Mouse (Mus musculus) layer of hippocampus, adult 9-11 months (tissue): Measurements from ENCODE around the gene Sdhc.
A peak's percentile ranks its signal among the peaks of the same experiment; 100 is the strongest.

Source experiments
- DNase-seq: peaks from one replicate; pipeline ENCODE4 v3.0.0; 2022

Gene Sdhc

DNA sequence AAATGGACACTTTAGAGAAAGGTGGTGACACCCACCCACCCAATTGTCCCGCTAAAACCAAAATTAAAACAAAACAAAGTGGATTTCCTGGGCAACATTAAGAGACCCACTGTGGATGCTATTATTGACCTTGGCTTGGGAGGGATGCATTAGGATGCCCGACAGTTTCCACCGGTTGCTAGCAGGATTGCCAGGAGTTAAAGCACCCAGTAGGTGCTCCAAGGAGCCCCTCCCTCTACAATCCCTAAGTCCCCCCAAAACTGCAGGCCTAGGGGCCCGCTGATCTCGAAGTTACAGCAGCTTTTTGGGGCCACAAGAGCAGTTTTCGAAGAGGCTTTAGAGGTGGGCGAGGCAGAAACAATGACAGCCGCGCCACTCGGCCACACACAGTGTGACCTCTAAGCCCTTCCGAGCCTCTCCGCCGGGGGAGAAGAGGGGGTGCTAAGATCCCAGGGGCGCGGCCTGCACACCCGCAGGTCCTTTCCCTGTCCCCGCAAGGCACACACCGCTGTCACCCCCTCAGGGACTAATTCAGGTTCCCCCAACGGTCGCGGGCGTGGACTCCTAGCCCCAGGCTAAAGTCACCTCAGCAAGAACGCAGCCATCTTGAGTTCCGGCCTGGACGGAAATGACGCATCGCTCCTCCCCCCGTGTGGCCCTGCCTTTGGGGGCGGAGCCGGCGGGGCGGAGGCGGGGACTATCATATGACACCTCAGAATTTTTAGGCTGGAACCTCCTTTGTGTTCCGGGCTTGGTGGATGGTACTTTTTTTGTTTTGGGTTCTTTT, at the start of gene Sdhc, which contains the start of gene Mpz:
Gene Sdhc (minus strand): TSS at position 630 of the 787 bp plus-strand sequence.
Gene Mpz (plus strand): TSS at position 738 of the 787 bp plus-strand sequence.
- peak; percentile 94 for DNase-seq

DNA sequence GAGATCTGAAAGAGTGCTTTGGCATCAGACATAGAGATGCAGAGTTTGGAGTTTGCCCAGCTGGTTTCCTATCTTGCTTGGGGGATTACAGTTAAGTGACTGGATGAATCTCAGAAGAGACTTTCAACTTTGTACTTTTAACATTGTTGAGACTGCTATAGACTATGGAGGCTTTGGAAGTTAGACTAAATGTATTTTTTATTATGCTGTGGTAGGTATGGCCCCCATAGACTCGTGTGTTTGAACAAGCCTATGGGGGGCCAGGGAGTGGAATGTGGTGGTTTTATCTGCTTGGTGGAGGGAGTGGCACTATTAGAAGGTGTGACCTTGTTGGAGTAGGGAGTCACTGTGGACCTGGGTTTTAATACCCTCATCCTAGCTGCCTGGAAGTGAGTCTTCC, 49.1 kb upstream of the Sdhc start:
- no peak for DNase-seq

- peak; percentile 51 for DNase-seq
Measured at GRCm38 (mm10) chr1:171195887-171196397, 45.5 kb upstream of the Sdhc start, which contains the start of gene Pcp4l1. Pcp4l1 (minus strand) TSS chr1:171196268.

DNA sequence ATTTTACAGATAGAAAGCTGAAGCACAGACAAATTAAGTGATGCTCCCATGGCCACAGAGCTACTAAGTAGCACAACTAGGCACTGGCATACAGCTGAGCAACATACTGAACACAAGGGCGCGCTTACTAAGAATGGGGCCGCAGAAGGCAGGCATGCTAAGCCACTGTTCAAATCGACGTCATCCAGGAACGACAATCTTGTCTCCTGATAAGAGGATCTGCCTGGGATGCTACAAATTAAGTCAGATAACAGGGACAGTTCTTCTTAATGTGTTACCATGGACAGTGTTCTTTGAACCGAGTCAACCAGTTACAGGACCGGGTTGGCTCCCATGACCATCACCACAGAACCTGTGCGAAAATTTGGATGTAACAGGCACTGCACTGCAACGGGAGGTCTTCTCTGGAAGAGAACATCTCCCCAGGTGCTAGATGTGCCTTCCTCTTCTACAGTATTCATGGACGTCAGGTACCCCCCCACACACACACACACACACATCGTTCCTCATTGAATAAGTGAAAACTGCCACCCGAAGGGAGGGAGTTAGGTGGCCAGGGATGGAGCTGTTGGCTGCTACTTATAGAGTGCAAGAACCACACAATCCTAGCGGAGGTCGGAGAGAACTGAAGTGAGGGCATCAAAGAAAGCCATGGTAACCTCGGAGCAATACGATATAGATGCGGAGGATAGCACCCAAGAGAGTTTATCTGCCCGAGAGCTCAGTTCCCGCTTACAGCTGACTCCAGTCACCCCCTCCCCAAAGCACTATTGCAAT, 44.8 kb upstream of the Sdhc start:
- DNase-seq, result no peak

GRCm38 (mm10) chr1:171193911-171194830, 43.8 kb upstream of the Sdhc start:
- DNase-seq, result no peak

DNA sequence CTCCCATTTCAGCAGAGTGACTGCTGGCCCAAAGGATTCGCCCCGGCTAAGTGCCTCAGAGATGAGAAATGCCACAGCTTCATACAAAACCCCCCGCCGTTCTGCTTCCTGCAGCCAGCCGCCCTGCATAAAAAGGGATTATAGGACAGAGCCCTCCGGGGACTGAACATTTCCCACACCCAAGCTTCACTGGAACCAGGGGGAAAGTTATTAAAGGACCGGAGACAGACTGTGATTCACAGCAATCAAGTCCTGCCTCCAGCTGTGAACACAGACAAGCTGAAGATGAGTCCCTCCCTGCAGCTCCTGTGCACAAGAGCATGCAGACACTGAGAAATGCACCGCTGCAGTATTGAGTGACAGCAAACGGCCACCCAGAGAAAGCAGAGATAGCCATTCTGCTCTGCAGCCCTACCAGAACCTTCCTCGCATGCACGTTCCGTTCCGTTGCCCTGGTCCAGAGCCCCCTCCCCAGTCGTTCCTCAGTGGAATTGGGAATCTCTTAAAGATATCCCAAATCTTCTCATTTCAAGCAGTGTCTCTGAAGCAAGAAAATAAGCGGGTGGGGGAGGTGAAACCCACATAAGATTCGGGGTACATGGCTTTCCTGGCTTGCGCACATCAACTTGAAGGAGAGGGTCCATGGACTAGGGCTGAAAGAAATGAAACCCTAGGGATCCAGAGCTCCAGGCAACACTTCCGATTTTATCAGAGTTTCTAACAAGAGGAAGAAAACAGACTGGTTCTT, 42.9 kb upstream of the Sdhc start:
- DNase-seq, result no peak

DNA sequence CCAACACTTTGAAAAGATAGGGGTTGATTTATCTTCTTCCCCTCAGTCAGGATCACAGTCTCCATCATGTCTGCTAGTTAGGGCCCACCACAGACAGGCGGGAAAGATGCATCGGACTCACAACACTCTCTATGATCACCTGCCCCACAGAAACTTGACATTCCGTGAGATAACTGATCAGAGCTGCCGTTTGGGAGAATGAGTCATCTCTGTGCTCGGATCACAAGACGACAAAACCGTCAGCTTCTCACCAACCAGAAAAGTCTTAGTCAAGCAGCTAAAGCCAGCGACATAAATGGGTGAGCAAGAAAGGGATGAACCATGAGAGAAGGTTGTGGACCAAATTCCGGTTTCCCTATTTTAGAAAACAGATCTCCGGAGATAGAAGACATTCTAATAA, 41.9 kb upstream of the Sdhc start:
- no peak for DNase-seq

GRCm38 (mm10) chr1:171190832-171191231, 40.4 kb upstream of the Sdhc start:
- no peak for DNase-seq

- no peak for DNase-seq
Measured at GRCm38 (mm10) chr1:171189476-171190114, 39.2 kb upstream of the Sdhc start.

- DNase-seq, result no peak
Measured at GRCm38 (mm10) chr1:171189046-171189445, 38.6 kb upstream of the Sdhc start.

- DNase-seq, result no peak
Measured at GRCm38 (mm10) chr1:171187851-171188700, 37.7 kb upstream of the Sdhc start.

DNA sequence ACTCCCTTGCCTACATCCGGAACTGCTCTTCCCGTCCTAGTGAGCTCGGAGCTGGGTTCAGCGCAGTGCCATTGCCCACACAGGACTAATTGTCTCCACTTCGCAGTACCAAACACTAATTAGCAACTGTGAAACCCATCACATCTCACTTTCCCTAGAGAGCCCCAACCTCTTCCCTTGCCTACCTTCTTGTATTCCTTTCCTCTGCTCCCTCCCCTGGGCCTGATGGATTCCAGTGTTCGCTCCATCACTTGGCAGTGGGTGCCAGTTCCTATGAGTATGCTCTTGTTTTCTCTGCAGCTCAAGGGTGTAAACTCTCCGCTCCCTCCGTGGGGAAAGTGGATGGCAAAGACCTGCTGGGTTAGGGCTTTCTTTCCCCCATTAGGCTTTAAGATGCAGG, 35.3 kb upstream of the Sdhc start:
- DNase-seq, result no peak

DNA sequence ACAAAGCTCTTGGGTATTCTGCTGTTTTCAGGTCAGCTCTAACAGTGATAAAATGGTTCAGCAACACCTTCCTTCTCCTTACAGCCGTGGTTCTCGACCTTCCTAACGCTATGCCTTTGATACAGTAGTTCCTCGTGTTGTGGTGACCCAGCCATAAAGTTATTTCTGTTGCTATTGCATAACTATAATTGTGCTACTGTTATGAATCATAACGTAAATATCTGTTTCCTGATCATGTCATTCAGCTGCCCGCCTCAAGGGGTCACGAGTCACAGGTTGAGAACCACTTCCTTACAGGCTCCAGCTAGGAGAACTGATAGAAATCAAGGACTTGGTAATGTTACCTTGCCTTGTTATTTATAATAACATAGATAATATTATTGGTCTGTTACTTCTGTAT, 33.9 kb upstream of the Sdhc start:
- no peak for DNase-seq

GRCm38 (mm10) chr1:171183620-171184019, 33.2 kb upstream of the Sdhc start:
- DNase-seq, result peak; percentile 38

DNA sequence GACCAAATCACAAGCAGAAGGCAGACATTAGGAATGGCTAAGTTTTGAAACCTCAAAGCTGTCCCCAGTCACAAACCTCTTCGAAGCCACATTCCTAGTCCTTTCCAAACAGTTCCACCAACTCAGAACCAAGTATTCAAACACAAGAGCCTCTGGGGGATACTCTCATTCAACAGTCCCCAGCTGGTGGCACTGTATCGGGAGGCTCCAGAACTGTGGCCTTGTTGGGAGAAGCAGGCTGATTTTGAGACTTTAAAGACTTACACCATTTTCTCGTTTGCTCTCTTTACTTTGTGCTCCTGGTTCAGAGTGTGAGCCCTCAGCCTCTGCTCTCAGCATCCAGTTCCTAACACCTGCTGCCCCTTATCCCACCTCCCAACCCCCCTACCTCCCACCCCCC, 32.6 kb upstream of the Sdhc start:
- no peak for DNase-seq

GRCm38 (mm10) chr1:171179487-171180171, 29.2 kb upstream of the Sdhc start:
- no peak for DNase-seq

DNA sequence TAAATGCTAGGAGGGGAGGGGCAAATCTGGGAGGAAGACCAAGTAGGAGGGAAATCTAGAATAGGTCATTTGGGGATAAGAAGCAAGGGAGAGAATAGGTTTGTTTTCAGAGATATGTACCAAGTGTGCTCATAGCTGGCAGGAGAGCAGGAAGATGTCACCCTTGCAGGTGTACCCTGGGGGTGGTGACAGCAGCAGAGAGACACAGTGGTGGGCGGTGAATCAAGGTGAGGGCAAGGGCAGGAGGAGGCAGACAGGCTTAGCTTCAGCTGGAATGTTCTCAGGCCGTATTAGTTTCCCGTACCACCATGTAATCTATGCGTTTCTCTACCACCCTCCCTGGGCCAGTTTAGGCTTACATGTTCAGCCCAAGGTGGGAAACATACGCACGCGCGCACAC, 22.4 kb upstream of the Sdhc start:
- no peak for DNase-seq

DNA sequence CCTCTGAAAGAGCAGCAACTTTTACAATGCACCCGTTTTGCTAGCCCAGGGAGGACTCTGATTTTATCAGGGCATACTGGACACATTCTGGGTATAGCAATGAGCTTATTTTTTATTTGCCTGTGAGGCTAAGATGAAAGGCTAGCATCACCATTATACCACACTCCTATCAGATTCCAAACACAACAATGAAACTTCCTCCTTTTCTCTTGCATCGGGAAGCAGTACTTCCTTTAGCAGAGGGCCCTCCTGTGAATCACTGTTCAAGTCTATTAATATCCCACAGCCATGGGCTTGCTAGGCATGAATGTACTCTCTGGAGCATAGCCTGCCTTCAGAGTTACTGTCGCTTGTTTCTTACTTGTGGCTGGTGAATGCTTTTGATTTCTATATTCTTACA, 20.7 kb upstream of the Sdhc start:
- no peak for DNase-seq

- DNase-seq, result no peak
Measured at GRCm38 (mm10) chr1:171169913-171170312, 19.5 kb upstream of the Sdhc start.

DNA sequence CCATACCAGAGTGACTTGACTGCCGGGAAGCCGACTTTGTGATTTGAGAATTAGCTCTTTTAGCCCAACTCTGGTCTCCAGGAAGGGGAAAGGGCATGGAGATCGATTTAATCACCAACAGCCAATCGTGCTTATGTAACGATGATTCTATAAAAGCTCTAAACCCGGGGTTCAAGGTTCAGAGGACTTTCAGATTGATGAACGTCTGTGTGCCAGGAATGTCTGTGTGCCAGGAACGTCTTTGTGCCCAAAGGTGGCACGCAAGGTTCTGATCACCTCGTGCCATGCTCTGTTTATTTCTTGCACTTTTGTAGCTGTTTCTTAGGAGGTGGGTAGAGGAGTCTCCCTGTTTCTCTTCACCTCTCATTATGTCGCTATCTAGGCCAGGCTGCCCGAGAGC, 18.5 kb upstream of the Sdhc start:
- DNase-seq, result no peak
